Mouse (Mus musculus) forebrain, embryonic 16.5 days (tissue): ENCODE measurements around the gene Dmwd. TPM values are rescaled to one million over a fixed set of nuclear protein-coding genes. Genes with fewer than 3 reads are reported as not detected.
A peak's percentile ranks its signal among the peaks of the same experiment; 100 is the strongest.

Experiments
- ATAC-seq: fragments of 200-750 bp; cut with Nextera tagmentation; 2 replicates; pipeline ENCODE4 v1.8.0; 2017; ENCODE audit warnings: mild to moderate bottlenecking, moderate library complexity
- H3K27ac ChIP-seq: fragments of 300-500 bp; sonication (generic); 2 replicates; pipeline ENCODE4 v1.5.1; 2014; ENCODE audit warnings: low read length, control low read depth
- H3K27me3 ChIP-seq: fragments of 300-500 bp; sonication (generic); replicated peaks from 2 replicates; pipeline ENCODE4 v1.6.1; 2014; ENCODE audit warnings: low read length; ENCODE audit not compliant: control insufficient read depth, insufficient read depth
- H3K36me3 ChIP-seq: fragments of 300-500 bp; sonication (generic); 2 replicates; pipeline ENCODE4 v1.6.1; 2014; ENCODE audit not compliant: control insufficient read depth, insufficient read depth
- H3K4me1 ChIP-seq: fragments of 300-500 bp; sonication (generic); replicated peaks from 2 replicates; pipeline ENCODE4 v1.6.1; 2014; ENCODE audit warnings: low read length; ENCODE audit not compliant: control insufficient read depth, insufficient read depth
- H3K4me2 ChIP-seq: fragments of 300-500 bp; sonication (generic); 2 replicates; pipeline ENCODE4 v1.6.1; 2014; ENCODE audit warnings: mild to moderate bottlenecking, low read length, control low read depth
- H3K4me3 ChIP-seq: fragments of 300-500 bp; sonication (generic); replicated peaks from 2 replicates; pipeline ENCODE4 v1.5.1; 2014; ENCODE audit warnings: mild to moderate bottlenecking, low read length, control low read depth
- H3K9ac ChIP-seq: fragments of 300-500 bp; sonication (generic); replicated peaks from 2 replicates; pipeline ENCODE4 v1.6.1; 2014; ENCODE audit warnings: low read depth, low read length, control low read depth
- H3K9me3 ChIP-seq: fragments of 300-500 bp; sonication (generic); 2 replicates; pipeline ENCODE4 v1.6.1; 2016; ENCODE audit warnings: low read length; ENCODE audit not compliant: control insufficient read depth
- WGBS: fragments of 180-500 bp; shearing (Covaris S2); extraction: QIAGEN DNeasy Blood & Tissue Kit; methylation state at CpG from one replicate; pipeline ENCODE4 v1.1.7; 2014; 5-methylcytosine and 5-hydroxymethylcytosine counted together
- polyA plus RNA-seq: library from polyadenylated mRNA; unstranded; fragments of >200 nt; fragmentation: Nextera tagmentation; extraction: Ambion mirVana; gene quantifications from 2 replicates; pipeline ENCODE4 v1.2.1, GENCODE M21; 2015

Gene Dmwd
- polyA plus RNA-seq, 1 experiment from 2014 or later, result 28.1 TPM

DNA sequence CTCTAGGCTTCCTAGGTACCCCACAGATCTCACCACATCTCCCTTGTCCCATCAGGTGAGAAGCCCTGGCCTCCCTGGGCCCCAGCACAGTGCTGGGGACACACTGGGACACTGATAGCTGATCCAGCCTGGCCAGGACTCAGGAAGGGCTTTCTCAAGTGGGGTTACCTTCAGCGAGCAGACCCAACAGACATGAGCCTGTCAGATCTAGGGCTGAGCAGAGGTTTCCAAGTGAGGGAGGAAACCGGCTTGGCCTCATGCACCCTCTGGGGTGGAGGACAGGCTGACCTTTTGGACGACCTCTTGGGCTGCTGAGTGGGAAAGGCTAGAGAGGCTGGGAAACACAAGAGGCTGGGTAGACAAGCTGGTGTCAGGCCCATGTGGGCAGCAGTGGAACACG lies 24.9 kb upstream of the Dmwd start:
- ATAC-seq, result no peak
- H3K36me3 ChIP-seq, result peaks cover 33% of the 10 kb centered on the region

DNA sequence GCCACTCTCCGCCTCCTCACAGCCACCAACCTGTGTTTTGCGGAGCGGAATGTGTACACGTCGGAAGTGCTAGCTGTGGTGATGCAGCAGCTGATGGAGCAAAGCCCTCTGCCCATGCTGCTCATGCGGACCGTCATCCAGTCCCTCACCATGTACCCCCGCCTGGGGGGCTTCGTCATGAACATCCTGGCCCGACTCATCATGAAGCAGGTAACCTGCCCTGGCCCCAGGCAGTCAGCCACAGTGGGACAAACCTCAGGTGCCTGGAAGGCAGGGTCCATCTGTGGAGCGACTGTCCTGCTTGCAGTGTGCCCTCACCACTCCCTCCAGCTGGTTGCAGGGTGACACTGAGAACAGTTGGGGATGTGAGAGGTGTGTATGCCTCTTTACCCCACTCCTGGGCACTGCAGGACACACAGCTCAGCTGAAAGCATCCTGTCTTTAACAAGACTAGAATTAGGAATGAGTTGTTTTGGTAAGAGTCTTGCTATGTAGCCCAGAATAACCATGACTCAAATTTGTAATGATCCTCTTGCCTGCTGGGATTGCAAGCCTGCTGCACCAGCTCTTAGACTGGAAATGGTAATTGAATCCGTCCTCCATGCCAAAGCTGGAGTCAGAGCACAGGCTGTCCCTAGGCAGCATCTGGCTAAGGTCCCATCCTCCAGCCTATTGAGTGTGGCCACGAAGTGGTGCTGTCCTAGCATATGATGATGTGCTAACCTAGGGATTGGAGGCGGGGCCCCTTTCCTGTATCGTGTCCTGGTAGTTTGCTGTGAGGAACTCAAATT lies 23.5 kb upstream of the Dmwd start:
- WGBS, result 90% methylated on average over 15 of the region's 15 CpGs
- Histone ChIP-seq H3K27me3 (no peaks in the 10 kb centered on the region), H3K27ac (no peak overlapping the region), H3K4me1 (peaks cover 10% of the 10 kb centered on the region), H3K9me3 (no peaks in the 10 kb centered on the region), H3K9ac (no peak overlapping the region), H3K4me3 (no peak overlapping the region), H3K4me2 (no peak overlapping the region), H3K36me3 (peaks cover 25% of the 10 kb centered on the region)
- ATAC-seq, result no peak

More for the DNA sequence above, 24.9 kb upstream of the Dmwd start:
- Histone ChIP-seq H3K27me3 (no peaks in the 10 kb centered on the region), H3K4me2 (no peak overlapping the region), H3K9me3 (no peaks in the 10 kb centered on the region), H3K27ac (no peak overlapping the region), H3K4me1 (peaks cover 10% of the 10 kb centered on the region), H3K4me3 (no peak overlapping the region), H3K9ac (no peak overlapping the region)
- 74% methylated on average over 4 of the region's 4 CpGs for WGBS

DNA sequence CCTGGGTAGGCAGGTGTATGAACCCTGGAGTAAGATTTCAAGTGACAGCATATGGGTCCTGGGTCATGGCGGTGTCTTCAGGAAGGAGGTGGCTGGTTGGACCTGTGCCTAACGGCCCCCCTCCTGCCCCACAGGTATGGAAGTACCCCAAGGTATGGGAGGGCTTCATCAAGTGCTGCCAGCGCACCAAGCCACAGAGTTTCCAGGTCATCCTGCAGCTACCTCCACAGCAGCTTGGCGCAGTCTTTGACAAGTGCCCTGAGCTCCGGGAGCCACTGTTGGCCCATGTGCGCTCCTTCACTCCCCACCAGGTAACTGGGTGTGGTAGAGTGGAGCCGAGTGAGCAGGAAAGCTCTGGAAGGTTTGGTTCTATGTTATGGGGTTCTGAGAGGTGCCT lies 22.9 kb upstream of the Dmwd start:
- no peak overlapping the region for H3K27ac ChIP-seq
- no peaks in the 10 kb centered on the region for H3K27me3 ChIP-seq
- ATAC-seq, result no peak
- 90% methylated on average over 7 of the region's 7 CpGs for WGBS
- peaks cover 24% of the 10 kb centered on the region for H3K36me3 ChIP-seq
- no peaks in the 10 kb centered on the region for H3K9me3 ChIP-seq
- no peak overlapping the region for H3K4me3 ChIP-seq
- H3K4me1 ChIP-seq, result peaks cover 10% of the 10 kb centered on the region
- no peak overlapping the region for H3K4me2 ChIP-seq
- H3K9ac ChIP-seq, result no peak overlapping the region

DNA sequence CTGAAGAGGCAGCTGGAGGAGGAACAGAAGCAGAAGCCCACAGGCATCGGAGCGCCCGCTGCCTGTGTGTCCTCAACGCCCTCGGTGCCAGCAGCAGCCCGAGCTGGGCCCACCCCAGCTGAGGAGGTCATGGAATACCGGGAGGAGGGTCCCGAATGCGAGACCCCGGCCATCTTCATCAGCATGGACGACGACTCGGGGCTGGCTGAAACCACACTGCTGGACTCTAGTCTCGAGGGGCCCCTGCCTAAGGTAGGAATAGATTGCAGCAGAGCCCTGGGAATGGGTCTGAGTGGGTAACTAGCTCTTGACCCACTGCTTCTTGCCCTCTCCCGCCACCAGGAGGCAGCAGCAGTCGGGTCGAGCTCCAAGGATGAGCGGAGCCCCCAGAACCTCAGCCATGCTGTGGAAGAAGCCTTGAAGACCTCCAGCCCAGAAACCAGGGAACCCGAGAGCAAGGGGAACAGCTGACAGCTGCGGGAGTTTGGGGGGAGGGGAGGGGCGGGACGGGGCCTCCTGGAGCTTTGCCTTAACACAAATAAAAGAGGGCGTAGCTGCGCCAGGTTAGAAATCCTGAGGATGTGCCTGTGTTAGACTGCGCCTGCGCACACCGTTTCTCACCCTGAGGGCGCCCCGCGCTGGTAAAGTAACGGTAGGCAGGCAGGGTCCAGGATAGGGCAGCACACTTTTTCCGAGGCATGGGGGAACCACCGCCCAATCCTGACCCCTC lies 21.8 kb upstream of the Dmwd start, which contains the start of gene Rsph6a:
Gene Rsph6a, plus strand, starts transcription at position 644 of the 730 bp plus-strand sequence.
- Histone ChIP-seq H3K36me3 (peaks cover 21% of the 10 kb centered on the region), H3K27me3 (no peaks in the 10 kb centered on the region), H3K27ac (no peak within 1 kb of the TSS), H3K4me3 (peak within 1 kb of the TSS; percentile 28), H3K4me1 (peaks cover 10% of the 10 kb centered on the region), H3K4me2 (peak within 1 kb of the TSS; percentile 51), H3K9me3 (no peaks in the 10 kb centered on the region), H3K9ac (peak within 1 kb of the TSS; percentile 45)
- WGBS, result 16% methylated on average over 33 of the region's 33 CpGs
- ATAC-seq, result peak; percentile 66

DNA sequence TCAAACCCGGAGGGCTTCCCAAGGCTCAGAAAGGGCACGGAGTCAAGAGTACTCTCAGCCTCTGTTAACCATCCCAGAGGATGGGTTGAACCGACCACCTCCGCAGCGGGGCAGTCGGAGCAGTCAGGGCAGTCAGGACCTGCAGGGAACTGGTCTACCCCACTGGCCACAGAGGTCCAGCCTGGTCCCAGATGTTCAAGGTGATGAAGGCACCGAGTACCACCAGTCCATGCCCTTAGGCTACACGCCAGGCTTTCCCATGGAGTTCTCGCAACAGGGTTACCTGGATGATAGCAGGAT lies 21.3 kb upstream of the Dmwd start:
- Histone ChIP-seq H3K36me3 (peaks cover 16% of the 10 kb centered on the region), H3K27me3 (no peaks in the 10 kb centered on the region), H3K9ac (peak overlapping the region; percentile 45; the same call in 1 of the 2 replicates), H3K9me3 (no peaks in the 10 kb centered on the region), H3K4me2 (peak overlapping the region; percentile 51), H3K27ac (no peak overlapping the region), H3K4me3 (peak overlapping the region; percentile 28), H3K4me1 (peaks cover 10% of the 10 kb centered on the region)
- WGBS, result 63% methylated on average over 9 of the region's 9 CpGs
- ATAC-seq, result peak; percentile 16; the same call in 1 of the 2 replicates

DNA sequence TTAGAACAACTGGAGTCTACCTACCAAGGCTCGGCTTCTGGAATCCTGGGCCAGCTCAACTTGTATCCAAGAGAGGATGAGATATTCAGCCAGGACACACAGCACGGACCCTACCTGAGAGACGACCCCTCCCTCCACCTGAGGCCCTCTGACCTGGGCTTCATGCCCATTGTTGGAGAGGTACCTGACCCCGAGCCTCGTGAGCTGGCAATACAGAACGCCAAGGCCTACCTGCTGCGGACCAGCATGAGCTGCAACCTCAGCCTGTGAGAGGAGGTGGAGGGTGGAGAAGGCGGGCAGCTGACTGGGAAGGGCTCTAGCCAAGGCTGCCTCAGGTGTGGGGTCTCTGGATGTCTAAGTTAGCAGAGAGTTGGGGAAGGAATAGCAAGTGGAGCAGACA lies 20.9 kb upstream of the Dmwd start:
- no peak overlapping the region for H3K9ac ChIP-seq
- WGBS, result 92% methylated on average over 8 of the region's 8 CpGs
- no peaks in the 10 kb centered on the region for H3K9me3 ChIP-seq
- H3K36me3 ChIP-seq, result peaks cover 12% of the 10 kb centered on the region
- no peaks in the 10 kb centered on the region for H3K27me3 ChIP-seq
- no peak overlapping the region for H3K4me2 ChIP-seq
- peaks cover 10% of the 10 kb centered on the region for H3K4me1 ChIP-seq
- ATAC-seq, result no peak
- H3K4me3 ChIP-seq, result no peak overlapping the region
- no peak overlapping the region for H3K27ac ChIP-seq

DNA sequence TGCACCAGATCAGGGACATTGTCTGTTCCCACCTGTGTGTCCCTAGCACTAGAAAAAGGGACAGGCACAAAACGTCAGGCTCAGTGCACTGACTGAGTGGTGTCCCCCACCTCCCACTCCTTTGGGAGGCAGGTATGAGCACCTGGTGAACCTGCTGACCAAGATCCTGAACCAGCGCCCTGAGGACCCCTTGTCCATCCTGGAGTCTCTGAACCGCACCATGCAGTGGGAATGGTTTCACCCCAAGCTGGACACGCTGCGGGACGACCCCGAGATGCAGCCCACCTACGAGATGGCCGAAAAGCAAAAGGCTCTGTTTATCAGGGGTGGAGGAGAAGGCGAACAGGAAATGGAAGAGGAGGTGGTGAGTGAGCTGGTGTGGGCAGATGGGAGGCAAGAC lies 18.6 kb upstream of the Dmwd start:
- no peaks in the 10 kb centered on the region for H3K9me3 ChIP-seq
- no peak overlapping the region for H3K9ac ChIP-seq
- H3K27me3 ChIP-seq, result no peaks in the 10 kb centered on the region
- no peak for ATAC-seq
- no peaks in the 10 kb centered on the region for H3K36me3 ChIP-seq
- peaks cover 10% of the 10 kb centered on the region for H3K4me1 ChIP-seq
- WGBS, result 90% methylated on average over 10 of the region's 10 CpGs
- H3K4me2 ChIP-seq, result no peak overlapping the region
- no peak overlapping the region for H3K27ac ChIP-seq
- no peak overlapping the region for H3K4me3 ChIP-seq

DNA sequence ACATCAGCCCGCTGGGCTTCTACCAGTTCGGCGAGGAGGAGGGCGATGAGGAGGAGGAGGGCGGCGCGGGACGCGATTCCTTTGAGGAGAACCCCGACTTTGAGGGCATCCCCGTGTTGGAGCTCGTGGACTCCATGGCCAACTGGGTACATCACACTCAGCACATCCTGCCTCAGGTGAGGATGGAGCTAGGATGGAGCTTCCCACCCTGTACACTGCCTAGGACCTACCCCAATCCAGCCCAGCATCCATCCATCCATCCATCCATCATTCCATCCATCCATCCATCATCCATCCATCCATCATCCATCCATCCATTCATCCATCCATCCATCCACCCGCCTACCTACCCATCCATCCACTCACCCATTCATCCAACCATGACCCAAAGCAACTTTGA lies 10.1 kb upstream of the Dmwd start:
- Histone ChIP-seq H3K4me3 (0 out of 2 replicates have a peak overlapping the region, but pooled peaks have one; percentile 9), H3K27ac (no peak overlapping the region), H3K4me1 (no peaks in the 10 kb centered on the region), H3K36me3 (no peaks in the 10 kb centered on the region), H3K4me2 (no peak overlapping the region; the same call in 1 of the 2 replicates), H3K9ac (no peak overlapping the region), H3K27me3 (peaks cover 19% of the 10 kb centered on the region), H3K9me3 (no peaks in the 10 kb centered on the region)
- 52% methylated on average over 13 of the region's 13 CpGs for whole genome bisulfite sequencing
- no peak for ATAC-seq

DNA sequence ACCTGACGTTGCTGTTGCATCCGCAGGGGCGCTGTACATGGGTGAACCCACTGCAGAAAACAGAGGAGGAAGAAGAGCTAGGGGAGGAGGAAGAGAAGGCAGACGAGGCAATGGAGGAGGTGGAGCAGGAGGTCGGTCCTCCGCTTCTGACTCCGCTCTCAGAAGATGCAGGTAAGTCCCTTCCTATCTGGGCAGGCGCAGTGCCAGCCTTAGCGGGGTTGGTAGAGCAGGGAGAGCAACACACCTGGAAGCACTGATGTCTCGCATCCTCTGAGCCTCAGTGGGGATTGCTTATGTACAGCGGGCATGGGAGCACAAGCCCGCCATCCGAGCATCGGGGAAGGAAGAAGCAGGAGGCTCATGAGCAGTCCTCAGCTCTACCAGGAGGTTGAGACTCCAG lies 9.0 kb upstream of the Dmwd start:
- Histone ChIP-seq H3K27ac (no peak overlapping the region), H3K4me1 (no peaks in the 10 kb centered on the region), H3K36me3 (no peaks in the 10 kb centered on the region), H3K9me3 (no peaks in the 10 kb centered on the region), H3K4me3 (no peak overlapping the region), H3K4me2 (no peak overlapping the region), H3K9ac (no peak overlapping the region), H3K27me3 (peaks cover 19% of the 10 kb centered on the region)
- no peak for ATAC-seq
- 49% methylated on average over 14 of the region's 14 CpGs for WGBS
